Mouse (Mus musculus) neural tube, embryonic 15.5 days (tissue): Measurements from ENCODE around the gene Limd1. TPM values are rescaled to one million over a fixed set of nuclear protein-coding genes. Genes with fewer than 3 reads are reported as not detected.

Source experiments
- ATAC-seq: fragments of 200-750 bp; cut with Nextera tagmentation; 2 replicates; pipeline ENCODE4 v1.8.0; 2017; ENCODE audit warnings: mild to moderate bottlenecking, moderate TSS enrichment, moderate library complexity; ENCODE audit not compliant: low FRiP score
- H3K27ac ChIP-seq: fragments of 300-500 bp; sonication (generic); replicated peaks from 2 replicates; pipeline ENCODE4 v1.5.1; 2015; ENCODE audit warnings: mild to moderate bottlenecking, inconsistent platforms
- H3K27me3 ChIP-seq: fragments of 300-500 bp; sonication (generic); replicated peaks from 2 replicates; pipeline ENCODE4 v1.6.1; 2015; ENCODE audit warnings: inconsistent platforms
- H3K36me3 ChIP-seq: fragments of 300-500 bp; sonication (generic); 2 replicates; pipeline ENCODE4 v1.6.1; 2015; ENCODE audit warnings: inconsistent platforms
- H3K4me1 ChIP-seq: fragments of 300-500 bp; sonication (generic); 2 replicates; pipeline ENCODE4 v1.6.1; 2015; ENCODE audit warnings: inconsistent platforms
- H3K4me2 ChIP-seq: fragments of 300-500 bp; sonication (generic); 2 replicates; pipeline ENCODE4 v1.6.1; 2015; ENCODE audit warnings: inconsistent platforms, mild to moderate bottlenecking, moderate library complexity
- H3K4me3 ChIP-seq: fragments of 300-500 bp; sonication (generic); replicated peaks from 2 replicates; pipeline ENCODE4 v1.5.1; 2015; ENCODE audit warnings: mild to moderate bottlenecking, inconsistent platforms
- H3K9ac ChIP-seq: fragments of 300-500 bp; sonication (generic); replicated peaks from 2 replicates; pipeline ENCODE4 v1.6.1; 2015; ENCODE audit warnings: mild to moderate bottlenecking, inconsistent platforms
- H3K9me3 ChIP-seq: fragments of 300-500 bp; sonication (generic); replicated peaks from 2 replicates; pipeline ENCODE4 v1.6.1; 2016; ENCODE audit warnings: inconsistent platforms
- WGBS: fragments of 180-500 bp; shearing (Covaris S2); methylation state at CpG from one replicate; pipeline ENCODE4 v1.1.7; 2015; ENCODE audit warnings: mixed read lengths; 5-methylcytosine and 5-hydroxymethylcytosine counted together
- polyA plus RNA-seq: library from polyadenylated mRNA; unstranded; fragments of >200 nt; fragmentation: Nextera tagmentation; extraction: Ambion mirVana; gene quantifications from 2 replicates; pipeline ENCODE4 v1.2.1, GENCODE M21; 2015

The Limd1 gene
- polyA plus RNA-seq, 1 experiment from 2014 or later, result 10.9 TPM

DNA sequence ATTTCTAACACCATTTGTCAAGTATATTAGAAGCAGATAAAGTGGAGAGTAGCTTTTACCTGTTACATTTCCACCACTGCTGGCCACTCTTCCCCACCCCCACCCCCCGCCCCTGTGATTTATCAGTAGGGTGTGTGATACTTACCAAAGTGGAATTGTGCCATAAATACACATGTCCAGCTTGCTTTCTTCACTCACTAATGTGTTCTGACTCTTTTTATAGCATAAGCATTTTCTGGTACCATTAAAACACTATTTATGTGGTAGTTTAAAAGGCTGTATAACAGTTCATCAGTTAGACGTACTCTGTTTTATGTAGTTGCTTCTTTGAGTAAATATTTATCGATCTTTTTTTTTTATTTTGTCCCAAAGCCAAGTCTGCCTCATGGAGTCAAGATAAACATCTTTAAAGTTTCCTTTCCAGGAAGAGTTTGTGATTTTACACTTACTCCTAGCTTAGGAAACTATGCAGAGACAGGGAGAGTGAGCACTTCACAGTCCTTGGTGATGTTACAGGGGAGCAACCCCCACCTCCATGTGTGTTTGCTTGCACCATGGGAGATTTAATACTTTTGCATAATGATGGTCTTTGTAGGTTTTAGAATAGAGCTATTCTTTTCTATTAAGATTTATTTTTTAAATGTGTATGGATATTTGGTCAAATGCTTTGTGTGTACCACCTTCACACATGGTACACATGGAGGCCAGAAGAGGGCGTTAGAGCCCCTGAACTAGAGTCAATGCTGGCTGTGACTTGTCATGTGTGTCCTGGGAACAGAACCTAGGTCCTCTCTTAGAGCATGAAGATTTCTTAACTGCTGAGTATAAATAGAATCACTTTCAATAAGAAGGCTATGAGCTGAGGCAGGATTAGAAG, 28.0 kb downstream of the Limd1 start:
- ATAC-seq, result no peak
- Histone ChIP-seq H3K4me1 (peaks cover 8% of the 10 kb centered on the region), H3K9me3 (no peaks in the 10 kb centered on the region), H3K36me3 (no peaks in the 10 kb centered on the region), H3K4me2 (no peak overlapping the region), H3K4me3 (no peak overlapping the region), H3K27ac (no peak overlapping the region), H3K9ac (no peak overlapping the region), H3K27me3 (no peaks in the 10 kb centered on the region)
- 71% methylated on average over 4 of the region's 4 CpGs for WGBS

DNA sequence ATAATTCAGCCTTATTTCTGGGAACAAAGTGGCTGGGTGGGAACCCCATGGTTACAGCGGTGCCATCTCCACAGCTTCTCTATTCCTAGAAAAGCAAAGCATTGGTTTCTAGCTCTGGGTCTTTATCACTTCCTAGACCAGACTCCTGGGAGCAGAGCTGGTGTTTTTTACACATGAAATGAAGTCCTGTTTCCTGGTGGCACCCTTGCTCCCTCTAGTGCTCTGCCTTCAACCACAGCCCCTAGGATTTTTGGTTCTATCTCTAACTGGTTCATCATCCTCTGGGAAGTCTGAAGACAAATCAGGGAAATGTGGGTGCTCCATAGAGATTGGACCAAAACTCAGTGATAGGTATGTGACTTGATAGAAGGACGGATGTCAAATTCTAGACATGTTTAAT, 28.9 kb downstream of the Limd1 start:
- no peaks in the 10 kb centered on the region for H3K27me3 ChIP-seq
- no peak overlapping the region for H3K9ac ChIP-seq
- WGBS, result 86% methylated on average over 2 of the region's 2 CpGs
- H3K36me3 ChIP-seq, result no peaks in the 10 kb centered on the region
- no peak overlapping the region for H3K27ac ChIP-seq
- H3K4me2 ChIP-seq, result no peak overlapping the region
- no peak for ATAC-seq
- no peaks in the 10 kb centered on the region for H3K9me3 ChIP-seq
- no peak overlapping the region for H3K4me3 ChIP-seq
- H3K4me1 ChIP-seq, result peaks cover 8% of the 10 kb centered on the region

DNA sequence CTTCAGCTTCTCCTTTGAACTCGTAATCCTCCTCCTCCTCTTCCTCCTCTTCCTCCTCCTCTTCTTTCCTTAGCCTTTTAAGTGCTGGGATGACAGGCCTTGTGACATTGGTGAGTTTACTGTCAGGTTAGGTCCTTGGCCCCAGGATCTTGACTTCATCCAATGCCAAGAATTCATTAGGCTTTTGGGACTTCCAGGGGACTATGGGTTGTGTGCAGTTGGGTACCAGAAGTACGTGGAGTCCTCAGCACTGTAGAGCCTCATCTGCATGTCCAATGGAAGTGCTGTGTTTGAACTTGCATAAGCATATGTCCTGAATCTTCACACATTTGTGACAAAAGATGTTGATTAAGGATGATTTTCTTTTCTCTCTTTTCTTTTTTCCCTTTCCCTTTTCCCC, 30.5 kb downstream of the Limd1 start:
- H3K27me3 ChIP-seq, result no peaks in the 10 kb centered on the region
- 88% methylated on average over 2 of the region's 2 CpGs for WGBS
- no peak overlapping the region for H3K27ac ChIP-seq
- no peak overlapping the region for H3K9ac ChIP-seq
- H3K4me2 ChIP-seq, result no peak overlapping the region
- peaks cover 8% of the 10 kb centered on the region for H3K4me1 ChIP-seq
- no peak for ATAC-seq
- H3K4me3 ChIP-seq, result no peak overlapping the region
- H3K9me3 ChIP-seq, result no peaks in the 10 kb centered on the region
- no peaks in the 10 kb centered on the region for H3K36me3 ChIP-seq

DNA sequence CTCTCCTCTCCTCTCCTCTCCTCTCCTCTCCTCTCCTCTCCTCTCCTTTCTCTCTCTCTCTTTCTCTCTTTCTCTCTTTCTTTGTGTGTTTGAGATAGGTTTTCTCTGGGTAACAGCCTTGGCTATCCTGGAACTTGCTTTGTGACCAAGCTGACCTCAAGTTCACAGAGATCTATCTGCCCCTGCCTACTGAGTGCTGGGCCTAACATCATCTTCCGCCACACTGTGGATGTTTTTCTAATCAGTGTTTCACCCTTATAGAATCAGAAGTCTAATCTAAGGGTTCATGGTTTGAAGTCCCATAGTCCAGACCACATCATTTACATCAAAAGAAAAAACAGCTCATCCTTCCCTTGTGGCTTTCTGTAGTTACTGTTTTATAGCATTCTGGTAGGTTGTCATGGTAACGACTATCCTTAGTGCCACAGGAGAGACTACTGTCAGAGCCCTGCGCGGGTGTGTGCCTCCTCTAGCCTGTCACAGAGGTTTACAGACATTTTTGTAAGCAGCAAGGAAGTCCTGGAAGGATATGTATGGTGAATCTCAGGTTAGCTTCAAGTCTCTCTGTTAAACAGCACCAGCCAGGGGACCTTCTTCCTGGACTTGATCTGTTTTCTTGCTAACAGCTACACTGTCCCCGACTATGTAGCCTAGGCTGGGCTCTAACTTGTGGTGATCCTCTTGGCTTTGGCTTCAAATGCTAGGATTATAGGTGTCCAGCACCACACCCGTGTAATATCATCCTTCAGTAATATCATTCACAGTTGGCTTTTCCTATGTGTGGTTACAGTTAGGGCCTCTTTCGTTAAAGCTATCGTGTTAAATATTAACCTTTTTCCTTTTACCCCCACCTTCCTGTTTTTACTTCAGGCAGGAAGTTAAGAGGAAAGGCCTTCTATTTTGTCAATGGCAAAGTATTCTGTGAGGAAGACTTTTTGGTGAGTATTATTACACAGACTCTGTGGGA, 31.4 kb downstream of the Limd1 start:
- H3K27me3 ChIP-seq, result no peaks in the 10 kb centered on the region
- no peak overlapping the region for H3K4me2 ChIP-seq
- no peaks in the 10 kb centered on the region for H3K9me3 ChIP-seq
- no peak overlapping the region for H3K4me3 ChIP-seq
- H3K36me3 ChIP-seq, result no peaks in the 10 kb centered on the region
- peak; percentile 78; the same call in 1 of the 2 replicates for ATAC-seq
- H3K9ac ChIP-seq, result no peak overlapping the region
- WGBS, result 65% methylated on average over 8 of the region's 8 CpGs
- peaks cover 8% of the 10 kb centered on the region for H3K4me1 ChIP-seq
- peak overlapping the region; percentile 68; the same call in 1 of the 2 replicates for H3K27ac ChIP-seq

DNA sequence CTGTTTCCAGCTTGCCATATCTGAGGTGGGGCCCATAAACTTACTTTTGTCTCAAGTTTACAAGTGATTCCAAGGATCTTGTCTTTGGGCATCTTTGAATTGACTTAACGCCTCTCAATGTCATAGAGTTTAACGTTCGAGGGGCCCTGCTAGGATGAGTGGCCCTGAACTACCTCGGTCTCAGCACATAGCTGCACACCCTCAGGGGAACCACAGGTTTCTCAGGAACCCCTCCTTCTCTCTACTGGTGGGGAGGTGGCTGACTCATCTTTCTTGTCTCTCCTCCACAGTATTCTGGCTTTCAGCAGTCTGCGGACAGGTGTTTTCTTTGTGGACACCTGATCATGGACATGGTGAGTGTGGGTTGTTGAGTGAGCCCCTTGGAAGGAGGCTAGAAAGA, 32.4 kb downstream of the Limd1 start:
- Histone ChIP-seq H3K27ac (no peak overlapping the region), H3K4me2 (no peak overlapping the region), H3K4me1 (peaks cover 8% of the 10 kb centered on the region), H3K9me3 (no peaks in the 10 kb centered on the region), H3K4me3 (no peak overlapping the region), H3K27me3 (no peaks in the 10 kb centered on the region), H3K9ac (no peak overlapping the region), H3K36me3 (no peaks in the 10 kb centered on the region)
- no peak for ATAC-seq
- 92% methylated on average over 5 of the region's 5 CpGs for WGBS

DNA sequence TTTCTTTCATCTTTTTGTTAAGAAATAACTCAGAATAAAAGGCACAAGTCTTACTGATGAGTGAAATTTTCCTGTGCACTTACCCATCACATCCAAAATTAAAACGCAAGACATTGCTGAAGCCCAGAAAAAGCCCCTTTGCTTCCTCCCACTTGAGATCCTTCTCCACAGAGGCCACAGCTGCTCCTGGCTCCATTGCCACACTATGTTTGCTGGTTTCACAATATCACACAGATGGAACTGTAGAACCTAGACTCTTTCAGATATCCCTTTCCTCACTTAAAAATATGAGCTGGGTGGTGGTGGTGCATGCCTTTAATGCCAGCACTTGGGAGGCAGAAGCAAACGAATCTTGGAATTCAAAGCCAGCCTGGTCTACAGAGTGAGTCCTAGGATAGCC, 34.0 kb downstream of the Limd1 start:
- Histone ChIP-seq H3K36me3 (peaks cover 7% of the 10 kb centered on the region; the same call in 1 of the 2 replicates), H3K9ac (no peak overlapping the region)
- 85% methylated on average over 2 of the region's 2 CpGs for WGBS

DNA sequence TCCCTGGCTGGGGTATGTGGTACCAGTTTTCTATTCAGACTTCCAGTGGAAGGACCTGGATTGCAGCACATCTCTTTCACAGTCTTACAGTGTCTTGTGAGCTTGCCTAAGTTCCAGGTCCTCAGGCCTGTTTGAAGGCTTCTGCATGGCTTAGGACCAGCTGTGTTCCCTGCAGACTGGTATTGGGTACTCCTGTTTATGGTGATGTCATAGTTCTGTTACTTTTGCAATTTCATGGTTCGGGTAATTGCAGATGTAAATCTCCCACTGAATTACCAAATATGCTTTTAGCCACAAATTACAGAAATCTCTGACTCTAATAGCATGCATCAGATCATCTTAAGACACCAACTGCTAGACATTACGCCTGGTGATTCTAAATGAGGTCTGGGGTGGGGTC, 36.6 kb downstream of the Limd1 start:
- H3K4me2 ChIP-seq, result no peak overlapping the region
- H3K9me3 ChIP-seq, result no peaks in the 10 kb centered on the region
- no peak overlapping the region for H3K27ac ChIP-seq
- H3K4me1 ChIP-seq, result peaks cover 3% of the 10 kb centered on the region
- H3K9ac ChIP-seq, result no peak overlapping the region
- peaks cover 19% of the 10 kb centered on the region for H3K36me3 ChIP-seq
- no peak for ATAC-seq
- H3K27me3 ChIP-seq, result no peaks in the 10 kb centered on the region
- 89% methylated on average over 2 of the region's 2 CpGs for WGBS
- H3K4me3 ChIP-seq, result no peak overlapping the region

More for the DNA sequence above, 34.0 kb downstream of the Limd1 start:
- peaks cover 8% of the 10 kb centered on the region for H3K4me1 ChIP-seq
- no peak overlapping the region for H3K4me3 ChIP-seq
- no peaks in the 10 kb centered on the region for H3K27me3 ChIP-seq
- H3K4me2 ChIP-seq, result no peak overlapping the region
- no peak overlapping the region for H3K27ac ChIP-seq
- no peak for ATAC-seq
- H3K9me3 ChIP-seq, result no peaks in the 10 kb centered on the region

DNA sequence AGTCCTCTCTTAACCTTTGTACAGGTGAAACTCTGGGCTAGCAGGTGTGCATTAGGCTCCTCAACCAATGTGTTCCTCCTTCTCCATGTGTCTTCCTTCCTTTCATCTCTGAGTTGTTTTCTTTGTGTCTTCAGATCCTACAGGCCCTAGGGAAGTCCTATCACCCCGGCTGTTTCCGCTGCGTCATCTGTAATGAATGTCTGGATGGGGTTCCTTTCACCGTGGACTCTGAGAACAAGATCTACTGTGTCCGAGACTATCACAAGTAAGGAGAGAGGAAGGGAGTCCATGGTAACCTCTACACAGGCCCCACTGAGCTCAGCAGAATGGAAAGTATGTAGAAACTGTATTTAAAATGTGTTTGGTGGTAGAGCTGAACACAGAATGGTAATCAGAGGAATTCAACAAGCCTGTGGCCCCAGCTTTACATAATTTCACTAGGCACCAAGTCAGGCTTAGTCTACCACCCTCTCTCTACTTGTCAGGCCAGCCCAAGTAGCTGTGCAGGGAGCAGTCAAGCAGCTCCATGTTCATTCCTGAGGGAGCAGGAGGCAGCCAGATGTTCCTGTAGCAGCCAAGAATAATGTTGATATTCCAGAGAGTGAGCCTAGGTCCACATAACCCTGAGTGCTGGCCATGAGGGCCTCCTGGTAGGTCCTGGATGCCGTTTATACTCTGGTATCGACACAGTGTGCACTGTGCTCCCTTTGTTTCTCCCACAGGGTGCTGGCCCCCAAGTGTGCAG, 38.3 kb downstream of the Limd1 start:
- 91% methylated on average over 7 of the region's 7 CpGs for WGBS
- H3K9ac ChIP-seq, result no peak overlapping the region
- no peak overlapping the region for H3K4me3 ChIP-seq
- H3K4me1 ChIP-seq, result no peaks in the 10 kb centered on the region
- H3K9me3 ChIP-seq, result no peaks in the 10 kb centered on the region
- no peak overlapping the region for H3K27ac ChIP-seq
- no peak overlapping the region for H3K4me2 ChIP-seq
- no peaks in the 10 kb centered on the region for H3K27me3 ChIP-seq
- no peak for ATAC-seq
- H3K36me3 ChIP-seq, result peaks cover 19% of the 10 kb centered on the region

DNA sequence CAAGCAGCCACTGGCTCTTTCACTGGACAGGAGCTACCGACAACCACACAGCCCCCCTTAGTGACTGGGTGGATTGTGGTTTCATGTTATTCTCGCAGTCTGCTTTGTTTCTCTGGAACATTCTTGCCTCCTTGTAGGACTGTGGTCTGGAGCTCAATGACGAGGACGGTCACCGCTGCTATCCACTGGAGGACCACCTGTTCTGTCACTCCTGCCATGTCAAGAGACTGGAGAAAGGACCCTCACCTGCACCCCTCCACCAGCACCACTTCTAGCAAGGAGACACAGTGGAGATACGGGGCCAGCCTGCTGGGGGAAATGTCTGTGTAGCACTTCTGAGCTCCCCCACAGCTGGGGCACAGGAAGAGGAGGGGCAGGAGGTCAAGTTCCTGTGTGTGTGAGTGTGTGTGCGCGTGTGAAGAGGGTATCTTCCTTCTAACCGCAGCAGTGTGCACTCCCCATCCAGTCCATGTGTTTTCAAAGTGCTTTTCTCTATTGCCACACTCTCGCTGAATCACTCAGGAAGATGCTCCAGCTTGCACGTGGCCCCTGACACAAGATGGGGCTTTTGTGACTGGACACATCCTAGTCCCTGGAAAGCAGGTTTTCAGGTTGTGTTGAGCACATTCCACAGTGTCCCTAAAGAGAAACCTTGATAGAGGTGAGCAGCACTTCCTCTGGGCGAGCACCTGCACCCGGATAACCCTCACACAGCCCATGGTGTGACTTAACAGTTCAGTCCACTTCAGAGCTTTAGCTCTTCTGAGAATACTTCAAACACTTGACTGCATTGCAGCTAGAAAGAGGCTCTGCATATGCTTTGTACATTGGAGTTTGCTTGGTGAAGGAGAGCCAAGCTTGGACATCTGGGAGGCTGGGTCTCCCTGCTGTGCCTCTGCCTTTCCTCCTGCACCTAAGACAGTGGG, 40.7 kb downstream of the Limd1 start:
- Histone ChIP-seq H3K36me3 (peaks cover 19% of the 10 kb centered on the region), H3K4me1 (no peaks in the 10 kb centered on the region), H3K27me3 (no peaks in the 10 kb centered on the region), H3K9ac (no peak overlapping the region), H3K9me3 (no peaks in the 10 kb centered on the region), H3K4me3 (no peak overlapping the region), H3K4me2 (no peak overlapping the region), H3K27ac (no peak overlapping the region)
- ATAC-seq, result no peak
- WGBS, result 88% methylated on average over 13 of the region's 13 CpGs

DNA sequence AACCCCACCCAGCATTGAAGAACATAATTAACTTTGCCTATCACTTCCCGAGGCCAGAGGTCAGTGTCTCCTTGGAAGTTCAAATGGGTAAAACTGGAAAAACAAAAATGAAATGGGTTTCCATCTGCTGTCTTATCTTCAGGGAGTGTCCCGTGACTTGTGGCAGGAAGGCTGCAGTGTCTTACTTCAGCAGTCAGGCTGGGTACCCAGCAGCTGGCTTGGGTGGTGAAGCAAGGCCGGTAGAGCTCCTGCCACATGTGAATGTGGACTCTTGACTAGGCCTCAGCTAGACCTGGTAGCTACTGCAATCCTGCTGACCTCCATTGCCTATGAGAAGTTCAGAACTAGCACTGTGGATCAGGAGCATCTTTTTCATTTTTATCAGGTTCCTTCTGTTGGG, 42.2 kb downstream of the Limd1 start:
- WGBS, result 88% methylated on average over 3 of the region's 3 CpGs
- H3K4me3 ChIP-seq, result no peak overlapping the region
- H3K4me1 ChIP-seq, result peaks cover 4% of the 10 kb centered on the region
- H3K9ac ChIP-seq, result no peak overlapping the region
- H3K9me3 ChIP-seq, result no peaks in the 10 kb centered on the region
- ATAC-seq, result no peak
- no peaks in the 10 kb centered on the region for H3K27me3 ChIP-seq
- peaks cover 19% of the 10 kb centered on the region for H3K36me3 ChIP-seq
- H3K27ac ChIP-seq, result no peak overlapping the region
- H3K4me2 ChIP-seq, result no peak overlapping the region
